Mouse (Mus musculus) olfactory bulb, adult 2 months (tissue): ENCODE data around the gene Gnb5.

Experiments used
- CTCF ChIP-seq: fragments of 200-500 bp; IDR thresholded peaks from 2 replicates; pipeline ENCODE4 v1.5.1; 2012; ENCODE audit warnings: low read depth, mild to moderate bottlenecking, low read length, moderate library complexity; ENCODE audit not compliant: insufficient read depth
- POLR2A ChIP-seq: fragments of 200-500 bp; IDR thresholded peaks from 2 replicates; pipeline ENCODE4 v1.6.1; 2012; ENCODE audit warnings: mild to moderate bottlenecking, low read depth, low read length, moderate library complexity; ENCODE audit not compliant: insufficient read depth

DNA sequence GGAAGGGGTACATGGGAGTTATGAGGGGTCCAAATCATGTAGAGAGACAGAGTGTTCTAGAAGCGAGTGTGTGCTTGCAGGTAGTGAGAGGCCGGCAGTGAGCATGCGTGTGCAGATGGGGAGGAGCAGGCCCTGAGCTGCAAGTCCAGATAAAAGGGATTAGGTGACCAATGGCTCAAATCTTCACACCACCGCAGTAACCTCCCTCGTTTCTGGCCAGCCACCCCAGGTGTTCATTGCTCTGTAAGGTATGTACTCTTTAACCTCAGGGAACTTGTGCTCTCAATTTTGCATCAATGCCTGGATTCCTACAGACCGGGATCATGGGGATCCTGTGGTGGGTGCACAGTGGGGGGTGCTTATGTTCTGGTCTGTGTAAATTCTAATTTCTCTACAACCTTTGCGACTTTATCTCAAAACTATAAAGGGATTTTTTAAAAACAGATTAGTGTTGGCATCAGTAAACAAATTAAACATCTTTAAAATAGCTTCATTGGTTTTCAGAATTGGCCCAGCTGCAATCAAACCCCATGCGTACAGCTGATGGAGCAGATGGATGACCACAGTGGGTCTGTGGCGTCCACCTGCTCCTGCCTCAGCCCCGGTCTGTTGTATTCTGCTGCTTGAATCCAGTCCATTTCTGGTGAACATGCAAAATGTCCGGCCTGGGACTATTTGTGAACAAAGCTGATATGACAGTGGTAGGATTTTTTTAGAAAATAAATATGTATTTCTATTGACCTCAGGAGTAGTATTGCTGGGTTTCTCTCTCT is at the start of gene Gnb5:
- TF ChIP-seq CTCF (no peak), POLR2A (no peak)
